Mouse (Mus musculus) neural tube, embryonic 11.5 days (tissue): ENCODE measurements around the gene Pnmt. TPM values are rescaled to one million over a fixed set of nuclear protein-coding genes. Genes with fewer than 3 reads are reported as not detected.

Experiments
- ATAC-seq: fragments of 200-750 bp; cut with Nextera tagmentation; 2 replicates; pipeline ENCODE4 v1.8.0; 2017; ENCODE audit warnings: moderate number of reproducible peaks, mild to moderate bottlenecking, moderate TSS enrichment, moderate library complexity; ENCODE audit not compliant: insufficient read depth, low FRiP score, low TSS enrichment
- DNase-seq: peaks from one replicate; pipeline ENCODE4 v3.0.0-alpha.2; 2015; ENCODE audit warnings: low spot score
- H3K27ac ChIP-seq: fragments of 300-500 bp; sonication (generic); 2 replicates; pipeline ENCODE4 v1.5.1; 2014; ENCODE audit warnings: low read depth, mild to moderate bottlenecking, low read length
- H3K27me3 ChIP-seq: fragments of 300-500 bp; sonication (generic); 2 replicates; pipeline ENCODE4 v1.6.1; 2014; ENCODE audit warnings: mild to moderate bottlenecking, low read length, mixed read lengths; ENCODE audit not compliant: control insufficient read depth, insufficient read depth
- H3K36me3 ChIP-seq: fragments of 300-500 bp; sonication (generic); 2 replicates; pipeline ENCODE4 v1.6.1; 2014; ENCODE audit warnings: mild to moderate bottlenecking, low read length, moderate library complexity, mixed read lengths; ENCODE audit not compliant: control insufficient read depth, insufficient read depth
- H3K4me1 ChIP-seq: fragments of 300-500 bp; sonication (generic); 2 replicates; pipeline ENCODE4 v1.6.1; 2014; ENCODE audit warnings: low read length, mixed read lengths; ENCODE audit not compliant: control insufficient read depth, insufficient read depth
- H3K4me2 ChIP-seq: fragments of 300-500 bp; sonication (generic); 2 replicates; pipeline ENCODE4 v1.6.1; 2014; ENCODE audit warnings: low read depth, mild to moderate bottlenecking, moderate library complexity
- H3K4me3 ChIP-seq: fragments of 300-500 bp; sonication (generic); 2 replicates; pipeline ENCODE4 v1.5.1; 2014; ENCODE audit warnings: low read depth, low read length
- H3K9ac ChIP-seq: fragments of 300-500 bp; sonication (generic); 2 replicates; pipeline ENCODE4 v1.6.1; 2014; ENCODE audit warnings: mild to moderate bottlenecking, low read length
- H3K9me3 ChIP-seq: fragments of 300-500 bp; sonication (generic); 2 replicates; pipeline ENCODE4 v1.6.1; 2016; ENCODE audit warnings: low read length; ENCODE audit not compliant: control insufficient read depth
- WGBS: fragments of 180-500 bp; shearing (Covaris S2); extraction: QIAGEN DNeasy Blood & Tissue Kit; methylation state at CpG from one replicate; pipeline ENCODE4 v1.1.7; 2014; 5-methylcytosine and 5-hydroxymethylcytosine counted together
- polyA plus RNA-seq: library from polyadenylated mRNA; unstranded; fragments of >200 nt; fragmentation: Nextera tagmentation; extraction: Ambion mirVana; gene quantifications from 2 replicates; pipeline ENCODE4 v1.2.1, GENCODE M21; 2014

Gene Pnmt
- polyA plus RNA-seq, 1 experiment from 2014 or later = 0.40 TPM

GRCm38 (mm10) chr11:98431743-98432502 lies 45.7 kb downstream of the Pnmt start:
- no peaks in the 10 kb centered on the region for H3K9me3 ChIP-seq
- peaks cover 1% of the 10 kb centered on the region; the same call in 1 of the 2 replicates for H3K36me3 ChIP-seq
- no peak overlapping the region for H3K9ac ChIP-seq
- no peak overlapping the region for H3K4me2 ChIP-seq
- H3K27me3 ChIP-seq = no peaks in the 10 kb centered on the region
- H3K4me3 ChIP-seq = no peak overlapping the region
- no peak for DNase-seq
- 82% methylated on average over 9 of the region's 9 CpGs for WGBS
- no peaks in the 10 kb centered on the region for H3K4me1 ChIP-seq
- ATAC-seq = no peak
- H3K27ac ChIP-seq = no peak overlapping the region

GRCm38 (mm10) chr11:98435723-98436122 lies 49.5 kb downstream of the Pnmt start:
- whole genome bisulfite sequencing = 90% methylated on average over 9 of the region's 9 CpGs
- H3K27me3 ChIP-seq = no peaks in the 10 kb centered on the region
- no peak for DNase-seq

GRCm38 (mm10) chr11:98437441-98437840 lies 51.2 kb downstream of the Pnmt start:
- Histone ChIP-seq H3K27ac (no peak overlapping the region), H3K36me3 (no peaks in the 10 kb centered on the region; the same call in 1 of the 2 replicates), H3K9ac (no peak overlapping the region), H3K27me3 (no peaks in the 10 kb centered on the region), H3K4me3 (no peak overlapping the region), H3K4me2 (no peak overlapping the region), H3K4me1 (no peaks in the 10 kb centered on the region), H3K9me3 (no peaks in the 10 kb centered on the region)
- ATAC-seq = no peak
- WGBS = 85% methylated on average over 6 of the region's 6 CpGs
- no peak for DNase-seq

More at GRCm38 (mm10) chr11:98435723-98436122, 49.5 kb downstream of the Pnmt start:
- no peaks in the 10 kb centered on the region for H3K4me1 ChIP-seq
- no peak overlapping the region for H3K4me3 ChIP-seq
- H3K4me2 ChIP-seq = no peak overlapping the region
- ATAC-seq = no peak
- no peaks in the 10 kb centered on the region for H3K9me3 ChIP-seq
- H3K27ac ChIP-seq = no peak overlapping the region
- no peaks in the 10 kb centered on the region; the same call in 1 of the 2 replicates for H3K36me3 ChIP-seq
- H3K9ac ChIP-seq = no peak overlapping the region

Other genes with a start within 250 kb of the Pnmt start
- gene Fbxl20, start 236.0 kb upstream of the Pnmt start, polyA plus RNA-seq = 24.1 and 26.8 TPM in 2 replicates
- gene Med1, start 193.2 kb upstream of the Pnmt start, polyA plus RNA-seq = 74.6 and 75.3 TPM in 2 replicates
- 13.1 TPM in 2 replicates for gene Cdk12, start 183.4 kb upstream of the Pnmt start, polyA plus RNA-seq
- 1.2 TPM in 2 replicates for gene Neurod2, start 56.8 kb upstream of the Pnmt start, polyA plus RNA-seq
- 0.15 TPM in 1 of 2 replicates, not detected in the other for gene Ppp1r1b, start 38.0 kb upstream of the Pnmt start, polyA plus RNA-seq
- gene Stard3, start 28.1 kb upstream of the Pnmt start, polyA plus RNA-seq = 39.7 and 45.6 TPM in 2 replicates
- gene Tcap, start 2.6 kb upstream of the Pnmt start, polyA plus RNA-seq = 3.1 and 3.9 TPM in 2 replicates
- gene Pgap3, start 14.0 kb downstream of the Pnmt start, polyA plus RNA-seq = 6.7 and 7.2 TPM in 2 replicates
- gene Erbb2, start 26.0 kb downstream of the Pnmt start, polyA plus RNA-seq = 22.3 and 24.5 TPM in 2 replicates
- gene Mien1, start 52.5 kb downstream of the Pnmt start, polyA plus RNA-seq = 133 and 151 TPM in 2 replicates
- gene Grb7, start 59.9 kb downstream of the Pnmt start, polyA plus RNA-seq = 1.4 and 1.9 TPM in 2 replicates
- gene Ikzf3, start 159.6 kb downstream of the Pnmt start, polyA plus RNA-seq = not detected in 2 replicates
- 0.16 TPM in 1 of 2 replicates, not detected in the other for gene Zpbp2, start 164.6 kb downstream of the Pnmt start, polyA plus RNA-seq
- gene Ormdl3, start 200.9 kb downstream of the Pnmt start, polyA plus RNA-seq = 11.1 and 14.5 TPM in 2 replicates
- not detected in 2 replicates for gene Lrrc3c, start 211.8 kb downstream of the Pnmt start, polyA plus RNA-seq
- gene Gm12355, start 239.2 kb downstream of the Pnmt start, polyA plus RNA-seq = 0.64 and 1.5 TPM in 2 replicates
- not detected in 2 replicates for gene Gsdma3, start 239.9 kb downstream of the Pnmt start, polyA plus RNA-seq